Mouse (Mus musculus) urinary bladder, adult 2 months (tissue): ENCODE results near the gene Zfp65. TPM values are rescaled to one million over a fixed set of nuclear protein-coding genes. Genes with fewer than 3 reads are reported as not detected.
"Not testable (repeated sequence)": the region's sequence is repeated elsewhere in the genome, so short reads cannot be mapped to it uniquely, and the experiment has no call there.

ENCODE experiments used
- DNase-seq: peaks from one replicate; pipeline ENCODE4 v3.0.0; 2022; ENCODE audit warnings: low spot score
- polyA plus RNA-seq: library from polyadenylated mRNA; depleted of rRNA; stranded (reverse); fragments of >200 nt; gene quantifications from 2 replicates; pipeline ENCODE4 v1.2.3, GENCODE M21; 2012; rRNA removed

Zfp65 gene
- 5.8 and 6.5 TPM in 2 replicates for polyA plus RNA-seq

DNA sequence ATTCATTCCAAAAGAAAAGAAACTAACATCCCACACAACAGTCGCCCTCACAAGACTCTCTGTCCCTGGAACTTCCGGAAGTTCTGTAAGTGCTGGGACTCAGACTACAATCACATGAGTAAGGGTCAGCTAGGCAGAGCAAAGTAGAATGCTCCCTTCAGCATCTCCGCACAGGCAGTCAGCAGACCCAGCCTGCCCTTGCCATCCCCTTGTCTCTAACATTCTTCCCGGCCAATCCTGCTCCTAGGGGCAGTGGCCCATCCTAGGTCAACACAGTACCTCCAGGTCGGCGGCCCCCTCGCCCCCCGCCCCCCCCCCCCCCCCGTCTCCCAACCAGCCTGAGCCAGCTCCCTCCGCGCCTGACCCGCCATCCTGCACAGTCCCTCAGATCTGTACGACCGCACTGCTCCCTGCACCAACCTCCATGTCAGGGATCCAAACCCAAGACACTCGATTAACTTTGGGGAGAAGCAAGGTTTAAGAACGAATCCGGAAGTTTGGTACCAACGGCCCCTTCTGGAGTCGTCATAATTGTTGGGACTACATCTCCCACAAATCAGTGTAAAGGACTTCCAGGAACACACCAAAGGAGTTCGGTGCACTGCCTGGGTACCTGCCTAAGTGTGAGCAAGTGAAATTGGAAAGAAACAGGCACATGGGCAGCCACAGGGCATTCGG lies at the start of gene Zfp65:
Zfp65 (minus strand) TSS at position 533 of the 678 bp plus-strand sequence.
- peak; percentile 29 for DNase-seq

DNA sequence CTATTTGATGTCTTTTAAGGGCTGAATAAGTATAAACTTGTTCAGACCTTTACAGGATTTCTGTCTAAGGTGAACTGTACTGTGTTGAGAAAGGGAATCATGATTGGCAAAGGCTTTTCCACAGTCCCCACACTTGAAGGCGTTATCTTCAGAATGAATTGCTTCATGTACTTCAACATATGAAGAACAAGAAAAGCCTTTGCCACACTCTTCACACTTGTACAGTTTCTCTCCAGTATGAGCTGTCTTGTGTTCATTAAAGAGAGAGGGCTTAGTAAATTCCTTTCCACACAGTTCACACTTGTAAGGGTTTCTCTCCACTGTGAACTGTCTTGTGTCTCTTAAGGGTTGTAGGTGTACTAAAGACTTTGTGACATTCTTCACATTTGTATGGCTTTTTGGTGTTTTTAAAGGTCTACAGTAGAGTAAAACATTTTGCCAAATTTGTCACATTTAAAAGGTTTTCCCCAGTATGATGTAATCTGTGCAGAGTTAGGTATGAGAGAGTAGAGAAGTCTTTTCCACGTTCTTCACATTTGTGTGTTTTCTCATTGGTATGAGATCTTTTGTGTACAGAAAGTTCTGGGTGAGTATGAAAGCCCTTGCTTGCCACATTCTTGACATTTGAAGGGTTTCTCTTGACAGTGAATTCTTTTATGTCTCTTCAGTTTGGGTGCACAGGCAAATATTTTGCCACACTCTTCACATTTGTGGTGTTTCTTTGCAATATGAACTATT lies 34.2 kb upstream of the Zfp65 start:
- no peak for DNase-seq

GRCm38 (mm10) chr13:67759966-67760365 lies 31.0 kb upstream of the Zfp65 start:
- no peak for DNase-seq

DNA sequence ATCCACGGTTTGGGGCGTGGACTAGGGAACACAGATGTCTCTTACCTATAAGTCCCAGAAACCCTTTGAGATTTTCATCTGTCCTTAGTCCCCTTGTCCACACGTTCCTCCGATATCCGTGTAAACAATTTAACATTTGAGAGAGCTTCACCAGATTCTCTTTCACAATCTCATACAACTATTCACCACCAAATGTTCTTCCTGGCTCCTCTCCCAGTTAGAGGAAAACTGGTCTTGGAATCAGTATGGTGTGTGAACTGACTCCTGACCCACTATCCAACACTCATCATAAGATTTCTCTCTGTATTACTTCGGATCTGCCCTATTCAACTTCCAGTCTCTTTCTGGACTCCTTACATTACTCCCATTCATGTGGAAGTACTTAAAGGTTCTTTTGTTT lies 26.8 kb upstream of the Zfp65 start:
- no peak for DNase-seq

GRCm38 (mm10) chr13:67754333-67755306 lies 25.6 kb upstream of the Zfp65 start, which contains the start of gene Zfp85:
Gene Zfp85, minus strand, starts transcription at chr13:67755228.
- peak; percentile 49 for DNase-seq

DNA sequence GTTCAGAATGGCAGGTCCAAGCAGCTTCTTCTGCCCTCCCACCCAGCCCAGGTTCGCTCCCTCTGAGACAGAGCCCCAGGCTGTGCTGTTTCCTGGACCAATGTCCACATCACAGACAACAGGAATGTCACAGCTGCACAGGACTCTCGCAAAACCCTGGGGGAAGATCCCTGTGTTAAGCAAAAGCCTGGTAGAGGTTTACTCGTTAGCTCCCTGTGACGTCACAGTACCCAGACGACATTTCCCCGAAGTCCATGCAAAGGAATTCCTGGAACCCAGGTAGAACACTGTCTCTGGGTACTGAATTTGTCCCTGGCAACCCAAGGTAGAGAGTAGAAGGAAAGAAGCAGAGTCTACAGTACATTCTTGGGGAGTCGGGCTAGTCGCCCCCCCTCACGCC lies 14.9 kb upstream of the Zfp65 start:
- no peak for DNase-seq

DNA sequence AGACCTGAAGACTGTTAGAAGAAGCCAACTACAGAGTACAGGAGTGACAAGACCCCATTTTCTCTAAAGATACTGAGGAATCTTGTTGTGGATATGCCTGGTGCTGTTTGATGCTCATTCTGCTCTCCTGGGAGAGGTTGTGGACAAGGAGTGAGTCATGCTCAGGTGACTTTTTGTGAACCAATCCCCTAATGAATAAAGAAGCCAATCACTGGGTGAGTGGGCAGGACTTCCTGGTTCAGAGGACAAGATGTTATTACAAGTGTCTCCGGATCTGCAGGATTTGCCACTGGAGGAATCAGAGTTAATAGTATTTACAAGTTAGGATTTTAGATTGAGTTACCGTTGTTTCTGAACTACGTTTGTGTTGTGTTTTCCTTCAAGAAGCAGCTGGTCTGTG lies 14.0 kb upstream of the Zfp65 start:
- no peak for DNase-seq

DNA sequence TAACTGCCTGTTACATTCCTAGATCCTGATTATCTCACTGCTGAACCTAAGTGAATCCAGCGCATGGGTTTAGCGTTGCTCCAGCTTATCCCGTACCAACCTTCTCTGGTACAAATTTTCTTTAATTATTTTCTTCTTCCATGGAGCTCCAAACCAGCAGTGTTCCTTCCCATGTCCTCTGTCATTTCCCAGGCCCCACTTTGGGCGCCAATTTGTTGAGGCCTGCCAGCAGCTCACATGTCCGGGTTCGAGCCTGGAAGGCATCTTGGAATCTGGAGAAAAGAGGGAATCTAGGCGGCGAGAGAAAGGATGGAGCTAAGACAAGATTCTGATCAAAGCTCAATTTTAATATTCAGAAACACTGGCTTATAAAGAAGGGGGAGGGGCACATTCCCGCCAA lies 5.4 kb upstream of the Zfp65 start:
- DNase-seq, result not testable (repeated sequence)

GRCm38 (mm10) chr13:67729441-67729840 lies 468 bp upstream of the Zfp65 start:
- not testable (repeated sequence) for DNase-seq

- DNase-seq, result no peak
Measured at GRCm38 (mm10) chr13:67728106-67728505, 867 bp downstream of the Zfp65 start.

DNA sequence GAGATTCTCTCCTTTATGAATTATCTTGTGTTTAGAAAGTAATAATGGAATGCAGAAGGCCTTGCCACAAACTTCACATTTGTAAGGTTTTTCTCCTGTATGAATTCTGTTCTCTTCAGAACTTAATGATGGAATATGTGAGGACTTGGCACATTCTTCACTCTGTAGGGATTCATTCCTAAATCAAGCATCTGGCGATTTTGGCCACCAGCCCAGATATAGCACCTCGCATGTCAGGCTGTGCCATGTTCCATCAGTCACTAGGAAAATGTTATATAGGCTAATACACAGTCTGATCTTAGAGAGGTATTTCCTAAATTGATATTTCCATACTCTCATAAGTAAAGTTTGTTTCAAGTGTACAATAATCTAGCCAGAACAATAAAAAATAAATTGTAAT lies 3.6 kb downstream of the Zfp65 start:
- DNase-seq, result not testable (repeated sequence)

DNA sequence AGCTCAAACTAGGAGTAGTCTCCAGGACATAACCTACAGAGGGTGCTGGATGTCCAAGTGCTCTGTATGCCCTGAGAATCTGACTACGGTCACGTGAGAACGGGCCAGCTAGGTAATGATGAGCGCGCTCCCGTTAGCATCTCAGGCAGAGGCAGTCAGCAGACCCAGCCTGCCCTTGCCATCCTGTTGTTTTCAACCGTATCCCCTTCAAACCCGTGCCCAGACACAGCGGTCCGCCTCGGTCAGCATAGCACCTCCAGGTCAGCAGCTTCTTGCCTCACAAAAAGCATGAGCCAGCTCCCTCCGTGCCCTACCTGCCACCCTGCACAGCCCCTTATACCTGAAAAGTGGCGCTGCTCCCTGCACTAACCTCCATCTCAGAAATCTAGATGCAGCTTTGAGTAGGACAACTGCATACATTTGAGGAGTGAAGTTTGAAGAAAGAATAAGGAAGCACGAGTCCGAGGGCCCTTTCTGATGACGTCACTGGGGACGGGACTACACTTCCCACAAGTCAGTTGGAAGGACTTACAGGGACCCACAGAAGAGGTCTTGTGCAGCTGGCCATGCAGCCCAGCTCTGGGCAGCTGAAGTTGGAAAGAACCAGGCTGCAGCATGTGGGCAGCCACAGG lies 5.0 kb downstream of the Zfp65 start:
- peak; percentile 54 for DNase-seq

DNA sequence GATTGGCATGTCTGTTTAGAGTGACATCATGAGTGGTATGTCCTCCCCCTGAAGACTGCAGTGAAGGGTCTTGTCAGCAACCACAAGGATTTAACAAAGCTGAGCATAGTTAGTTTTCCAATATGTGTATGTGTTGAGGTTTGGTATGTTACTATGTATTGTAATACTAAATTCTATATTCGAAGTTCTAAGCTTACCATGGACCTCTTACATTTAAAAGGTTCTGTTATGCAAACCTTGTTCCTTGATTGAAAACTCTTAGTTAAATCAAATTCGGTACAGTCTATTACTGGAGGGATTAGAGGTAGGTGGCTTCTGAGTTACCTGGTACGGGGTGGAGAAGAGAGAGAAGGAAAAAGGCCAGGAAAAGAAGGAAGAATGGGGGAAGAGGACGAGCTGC lies 42.0 kb downstream of the Zfp65 start, which contains the start of gene Zfp738:
Zfp738 (minus strand) TSS at position 101 of the 400 bp plus-strand sequence.
- no peak for DNase-seq

DNA sequence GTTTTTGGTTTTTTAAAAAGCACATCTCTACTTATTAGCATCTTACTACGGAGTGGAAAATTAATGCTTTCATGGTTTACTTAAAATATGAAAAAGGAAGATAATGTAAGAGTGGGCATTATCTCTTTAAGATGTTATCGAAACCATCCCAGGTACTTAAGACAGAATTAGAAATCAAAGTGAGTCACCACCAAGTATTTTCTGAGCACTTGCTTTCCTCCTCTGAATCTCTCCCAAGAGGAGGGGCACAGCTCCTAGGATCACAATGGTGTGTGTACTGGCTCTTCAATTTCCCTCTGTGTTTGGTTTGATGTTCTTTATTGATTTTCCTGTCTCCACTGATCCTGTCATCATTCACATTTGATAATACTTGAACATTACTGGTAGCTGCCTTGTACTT lies 45.1 kb downstream of the Zfp65 start:
- DNase-seq, result not testable (repeated sequence)

DNA sequence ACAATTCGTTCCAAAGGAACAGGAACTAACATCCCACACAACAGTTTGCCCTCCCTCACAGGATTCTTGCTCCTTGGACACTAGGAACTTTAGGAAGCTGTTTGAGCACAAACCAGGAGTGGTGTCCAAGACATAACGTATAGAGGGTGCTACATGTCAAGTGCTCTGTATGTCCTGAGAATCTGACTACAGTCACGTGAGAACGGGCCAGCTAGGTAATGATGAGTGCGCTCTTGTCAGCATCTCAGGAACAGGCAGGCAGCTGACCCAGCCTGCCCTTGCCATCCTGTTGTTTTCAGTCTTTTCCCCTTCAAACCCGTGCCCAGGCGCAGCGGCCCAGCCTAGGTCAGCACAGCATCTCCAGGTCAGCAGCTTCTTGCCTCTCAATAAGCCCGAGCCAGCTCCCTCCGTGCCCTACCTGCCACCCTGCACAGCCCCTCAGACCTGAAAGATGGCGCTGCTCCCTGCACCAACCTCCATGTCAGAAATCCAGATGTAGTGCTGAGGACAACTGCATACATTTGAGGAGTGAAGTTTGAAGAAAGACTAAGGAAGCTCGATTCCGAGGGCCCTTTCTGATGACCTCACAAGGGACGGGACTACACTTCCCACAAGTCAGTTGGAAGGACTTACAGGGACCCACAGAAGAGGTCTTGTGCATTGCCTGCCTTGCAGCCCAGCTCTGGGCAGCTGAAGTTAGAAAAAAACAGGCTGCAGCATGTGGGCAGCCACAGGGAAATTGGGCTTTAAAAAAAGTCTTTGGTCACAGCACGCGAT lies 45.8 kb downstream of the Zfp65 start:
- DNase-seq, result peak; percentile 46

DNA sequence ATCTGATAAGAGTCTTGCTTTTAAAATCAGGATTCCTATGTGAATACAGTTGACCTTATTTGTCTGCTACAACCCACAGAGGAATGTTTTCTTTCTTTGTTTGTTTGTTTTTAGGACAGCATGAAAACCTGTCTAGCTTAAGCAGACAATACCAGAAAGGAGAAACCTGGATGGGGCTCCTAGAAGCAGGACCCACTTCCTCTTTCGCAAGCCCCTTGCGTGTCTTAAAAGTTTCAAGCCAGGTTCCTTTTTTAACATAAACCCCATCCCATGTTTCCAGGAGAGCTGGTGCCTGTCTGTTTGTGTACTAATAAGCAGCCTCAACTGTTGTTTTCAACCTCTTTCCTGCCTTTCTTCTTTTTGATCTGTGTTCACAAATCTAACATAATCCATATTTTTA lies 54.1 kb downstream of the Zfp65 start:
- DNase-seq, result no peak
